Mouse (Mus musculus) kidney, postnatal 14 days (tissue): ENCODE data around the gene Pvalb.
A peak's percentile ranks its signal among the peaks of the same experiment; 100 is the strongest.

ENCODE experiments used
- DNase-seq: peaks from one replicate; pipeline ENCODE4 v3.0.0; 2022; ENCODE audit warnings: mixed read lengths

Gene Pvalb

GRCm38 (mm10) chr15:78195096-78195880 is 10.9 kb downstream of the Pvalb start:
- DNase-seq, result no peak

GRCm38 (mm10) chr15:78194320-78194719 is 11.9 kb downstream of the Pvalb start:
- no peak for DNase-seq

GRCm38 (mm10) chr15:78189636-78190035 is 16.6 kb downstream of the Pvalb start:
- no peak for DNase-seq

GRCm38 (mm10) chr15:78188546-78188945 is 17.7 kb downstream of the Pvalb start:
- no peak for DNase-seq

GRCm38 (mm10) chr15:78186906-78187305 is 19.3 kb downstream of the Pvalb start:
- DNase-seq, result no peak

- no peak for DNase-seq
Measured at GRCm38 (mm10) chr15:78185609-78186008, 20.6 kb downstream of the Pvalb start.

- DNase-seq, result peak; percentile 21
Measured at GRCm38 (mm10) chr15:78184855-78185254, 21.3 kb downstream of the Pvalb start.

GRCm38 (mm10) chr15:78181701-78182405 is 24.3 kb downstream of the Pvalb start:
- no peak for DNase-seq

- no peak for DNase-seq
Measured at GRCm38 (mm10) chr15:78179775-78180174, 26.4 kb downstream of the Pvalb start.

GRCm38 (mm10) chr15:78178397-78178796 is 27.8 kb downstream of the Pvalb start:
- DNase-seq, result peak; percentile 72

- no peak for DNase-seq
Measured at GRCm38 (mm10) chr15:78177257-78177656, 28.9 kb downstream of the Pvalb start.

GRCm38 (mm10) chr15:78174887-78175245 is 31.3 kb downstream of the Pvalb start:
- DNase-seq, result no peak

GRCm38 (mm10) chr15:78173972-78174886 is 32.0 kb downstream of the Pvalb start, which contains the start of gene Ift27:
Gene Ift27 (minus strand): TSS chr15:78174107.
- DNase-seq, result peak; percentile 99

GRCm38 (mm10) chr15:78172899-78173817 is 33.0 kb downstream of the Pvalb start:
- no peak for DNase-seq

GRCm38 (mm10) chr15:78172256-78172898 is 33.8 kb downstream of the Pvalb start:
- no peak for DNase-seq

GRCm38 (mm10) chr15:78171651-78172050 is 34.5 kb downstream of the Pvalb start:
- no peak for DNase-seq

GRCm38 (mm10) chr15:78170708-78171107 is 35.5 kb downstream of the Pvalb start:
- no peak for DNase-seq

- no peak for DNase-seq
Measured at GRCm38 (mm10) chr15:78169566-78169965, 36.6 kb downstream of the Pvalb start.

- no peak for DNase-seq
Measured at GRCm38 (mm10) chr15:78165292-78165691, 40.9 kb downstream of the Pvalb start.

- DNase-seq, result no peak
Measured at GRCm38 (mm10) chr15:78164466-78164865, 41.7 kb downstream of the Pvalb start.

- DNase-seq, result no peak
Measured at GRCm38 (mm10) chr15:78161946-78162345, 44.3 kb downstream of the Pvalb start.
